Mouse (Mus musculus): ENCODE data around the gene Olfr1049.
"Not testable (repeated sequence)": the region's sequence is repeated elsewhere in the genome, so short reads cannot be mapped to it uniquely, and the experiment has no call there.

The Olfr1049 gene

GRCm38 (mm10) chr2:86258228-86258627, at the start of gene Olfr1049:
TSS of gene Olfr1049 (minus strand) at chr2:86258328.
- DNase-seq (ENCODE audit: low spot score), result not testable (repeated sequence)

- DNase-seq (ENCODE audit: low spot score), result no peak
These were observed 34.0 kb upstream of the Olfr1049 start, which contains the start of gene Olfr1052 for GRCm38 (mm10) chr2:86292155-86292554. TSS of gene Olfr1052 (plus strand) at chr2:86292455.

GRCm38 (mm10) chr2:86278988-86279387, 20.9 kb upstream of the Olfr1049 start, which contains the start of gene Olfr1051:
TSS of gene Olfr1051 (minus strand) at chr2:86279088.
- DNase-seq (ENCODE audit: low spot score), result not testable (repeated sequence)

- DNase-seq (ENCODE audit: low spot score), result no peak
These were observed 17.9 kb downstream of the Olfr1049 start, which contains the start of gene Olfr1048 for GRCm38 (mm10) chr2:86240189-86240588. TSS of gene Olfr1048 (minus strand) at chr2:86240289.

GRCm38 (mm10) chr2:86231301-86231700, 26.8 kb downstream of the Olfr1049 start, which contains the start of gene Olfr1047:
TSS of gene Olfr1047 (minus strand) at chr2:86231401.
- no peak for DNase-seq (ENCODE audit: low spot score)

- no peak for DNase-seq (ENCODE audit: low spot score)
These were observed 38.9 kb downstream of the Olfr1049 start, which contains the start of gene Olfr1046 for GRCm38 (mm10) chr2:86219214-86219613. TSS of gene Olfr1046 (minus strand) at chr2:86219314.
